ENCODE assay signal across 15 mouse cellular contexts in the genomic region with DNA sequence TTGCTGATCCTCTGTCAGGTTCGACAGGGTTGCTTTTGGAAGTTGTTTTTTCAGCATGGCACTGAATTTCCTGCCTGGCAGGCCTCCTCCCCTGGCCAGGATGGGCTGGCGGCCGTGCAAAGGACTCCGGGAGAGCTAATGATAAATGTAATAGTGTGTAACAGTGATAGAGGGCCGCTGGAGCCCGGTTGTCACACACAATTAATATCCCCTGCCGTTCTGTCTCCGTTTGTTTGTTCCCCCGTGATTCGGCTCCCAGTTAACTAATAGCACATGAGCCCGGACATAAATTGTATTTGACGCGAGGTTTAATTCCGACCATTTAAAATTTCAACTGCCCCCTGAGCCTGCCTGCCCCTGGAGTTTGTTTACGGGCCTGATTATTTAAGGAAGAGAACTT. TPM values are rescaled to one million over a fixed set of nuclear protein-coding genes. Genes with fewer than 3 reads are reported as not detected.
DNase-seq lines count a peak whose midpoint lies in the region; ATAC-seq and TF ChIP-seq lines count a peak whose summit lies in the region.
"Had no signal": no experiment of that assay in that cellular context is flagged by ENCODE, and none has a peak within 500 bp of the region (broad histone marks: within the 10 kb centered on the region; RNA-seq: fewer than 3 reads in every experiment).

No protein-coding gene starts in this region.

- no peak for ATAC-seq in forebrain, embryonic 14.5 days
- ATAC-seq in hindbrain, embryonic 16.5 days = no peak
- ATAC-seq in monocyte, adult 5-6 weeks (replicated peaks; ENCODE audit: insufficient number of reproducible peaks, low FRiP score, low TSS enrichment, poor library complexity, severe bottlenecking) = no peak

- H3K4me1 ChIP-seq in lung, adult 2 months (ENCODE audit: control insufficient read depth, insufficient read depth, low read length) = no peaks in the 10 kb centered on the region
- H3K4me1 ChIP-seq in forebrain, embryonic 14.5 days (ENCODE audit: control insufficient read depth, insufficient read depth, low read length) = peaks cover 36% of the 10 kb centered on the region
- H3K4me1 ChIP-seq in hindbrain, embryonic 16.5 days (ENCODE audit: control insufficient read depth, insufficient read depth, low read depth, low read length) = peaks cover 65% of the 10 kb centered on the region
- H3K4me1 ChIP-seq in olfactory bulb, adult 2 months (ENCODE audit: control insufficient read depth, insufficient read depth, low read length) = peaks cover 53% of the 10 kb centered on the region

- no peaks in the 10 kb centered on the region for H3K27me3 ChIP-seq in forebrain, embryonic 14.5 days (replicated peaks; ENCODE audit: control insufficient read depth, insufficient read depth, low read length)
- H3K27me3 ChIP-seq in hindbrain, embryonic 16.5 days (replicated peaks; ENCODE audit: control insufficient read depth, insufficient read depth, low read length) = no peaks in the 10 kb centered on the region
- H3K27me3 ChIP-seq: CH12.LX; liver, embryonic 15.5 days had no signal

- H3K9ac ChIP-seq in forebrain, embryonic 14.5 days (ENCODE audit: low read length) = peak overlapping the region; percentile 38; the same call in 1 of the 2 replicates
- H3K9ac ChIP-seq in hindbrain, embryonic 16.5 days (ENCODE audit: low read depth, low read length) = peak overlapping the region; percentile 50; the same call in 1 of the 2 replicates
- H3K9ac ChIP-seq: liver, embryonic 15.5 days had no signal

- TF ChIP-seq POLR2A in lung, adult 2 months (IDR thresholded peaks at IDR 0.05; ENCODE audit: borderline replicate concordance, extremely low read depth, low read depth, low read length) = no peak
- TF ChIP-seq POLR2A in olfactory bulb, adult 2 months (IDR thresholded peaks at IDR 0.05; ENCODE audit: insufficient read depth, low read depth, low read length) = no peak

- H3K27ac ChIP-seq in forebrain, embryonic 14.5 days (ENCODE audit: low read depth, low read length) = peak overlapping the region; percentile 65
- H3K27ac ChIP-seq in hindbrain, embryonic 16.5 days (ENCODE audit: low read depth, low read length) = peak overlapping the region; percentile 76
- H3K27ac ChIP-seq in olfactory bulb, adult 2 months (ENCODE audit: insufficient read depth, low read depth, low read length) = peak overlapping the region; percentile 29; the same call in 1 of the 2 replicates
- H3K27ac ChIP-seq: liver, embryonic 15.5 days had no signal

- H3K36me3 ChIP-seq in forebrain, embryonic 14.5 days (ENCODE audit: control insufficient read depth, insufficient read depth, low read length) = peaks cover 40% of the 10 kb centered on the region
- H3K36me3 ChIP-seq in hindbrain, embryonic 16.5 days (ENCODE audit: control insufficient read depth, insufficient read depth, low read length) = peaks cover 20% of the 10 kb centered on the region

- no peaks in the 10 kb centered on the region for H3K9me3 ChIP-seq in forebrain, embryonic 14.5 days (replicated peaks; ENCODE audit: control insufficient read depth, low read length)
- no peaks in the 10 kb centered on the region for H3K9me3 ChIP-seq in hindbrain, embryonic 16.5 days (ENCODE audit: control insufficient read depth, low read length)
- H3K9me3 ChIP-seq: liver, embryonic 15.5 days had no signal

- TF ChIP-seq CTCF in lung, adult 2 months (IDR thresholded peaks at IDR 0.05; ENCODE audit: insufficient read depth, low read length) = no peak
- TF ChIP-seq CTCF in olfactory bulb, adult 2 months (IDR thresholded peaks at IDR 0.05; ENCODE audit: insufficient read depth, low read depth, low read length) = no peak

- peak; percentile 10 for DNase-seq in lung, postnatal 25 days (ENCODE audit: low spot score)
- DNase-seq in lung, adult 2 months = no peak
- DNase-seq in forebrain, embryonic 14.5 days (ENCODE audit: low spot score) = no peak
- DNase-seq in gastrocnemius, postnatal 4 days (ENCODE audit: low spot score in 2 of 2) = no peak
- DNase-seq: adrenal gland, postnatal 25 days; cerebellum, adult 18-20 months; heart, postnatal 36 days; kidney, postnatal 36 days; thymus, postnatal 36 days had no signal

- 50% methylated on average over 15 of the region's 15 CpGs for WGBS in lung, adult 2 months
- WGBS in forebrain, embryonic 14.5 days = 48% methylated on average over 15 of the region's 15 CpGs
- 24% methylated on average over 15 of the region's 15 CpGs for WGBS in hindbrain, embryonic 16.5 days
- 45% methylated on average over 15 of the region's 15 CpGs for WGBS in olfactory bulb, adult 2 months

- no peak overlapping the region for H3K4me3 ChIP-seq in lung, adult 2 months (replicated peaks; ENCODE audit: extremely low read depth, low read depth, low read length)
- H3K4me3 ChIP-seq in forebrain, embryonic 14.5 days (ENCODE audit: low read depth, low read length) = no peak overlapping the region
- H3K4me3 ChIP-seq in hindbrain, embryonic 16.5 days (ENCODE audit: low read length) = no peak overlapping the region
- H3K4me3 ChIP-seq in olfactory bulb, adult 2 months (ENCODE audit: insufficient read depth, low read depth, low read length) = no peak overlapping the region
- H3K4me3 ChIP-seq: liver, embryonic 15.5 days had no signal

- H3K4me2 ChIP-seq in forebrain, embryonic 14.5 days (ENCODE audit: low read length) = no peak overlapping the region
- no peak overlapping the region for H3K4me2 ChIP-seq in hindbrain, embryonic 16.5 days (ENCODE audit: low read length)
- H3K4me2 ChIP-seq: liver, embryonic 15.5 days had no signal

RNA-seq across cellular contexts. Expression of a gene that starts 38.5 kb away (rescaled TPM):
- 0.60 and 1.3 TPM in 2 replicates for polyA plus RNA-seq in lung, adult 2 months (2012; rRNA removed)
- 10.1 and 11.4 TPM in 2 replicates for polyA plus RNA-seq in forebrain, embryonic 14.5 days (2014; fragmentation: Nextera tagmentation; extraction: Ambion mirVana)
- 5.9 and 7.7 TPM in 2 replicates for polyA plus RNA-seq in hindbrain, embryonic 16.5 days (2015; fragmentation: Nextera tagmentation; extraction: Ambion mirVana)
- polyA plus RNA-seq in olfactory bulb, adult 2 months (2012; ENCODE audit: insufficient read depth, insufficient read length, low replicate concordance, missing spikeins) = not detected in 2 replicates
- under 1 TPM; 0.34 to 0.57 TPM for total RNA-seq in gastrocnemius, postnatal 4 days (2021)
- total RNA-seq in monocyte, adult 5-6 weeks (2017) = not detected in 3 replicates
- total RNA-seq: megakaryocyte-erythroid progenitor cell, adult 5-6 weeks had no signal
